Mouse (Mus musculus): ENCODE data around the gene Olfr344. TPM values are rescaled to one million over a fixed set of nuclear protein-coding genes. Genes with fewer than 3 reads are reported as not detected.

Gene Olfr344
- not detected in 2 replicates for polyA plus RNA-seq (2012; rRNA removed)

GRCm38 (mm10) chr2:36566362-36566761, at the start of gene Olfr344:
Gene Olfr344, plus strand, starts transcription at chr2:36566662.
- TF ChIP-seq POLR2A (IDR thresholded peaks at IDR 0.05; ENCODE audit: borderline replicate concordance, insufficient read depth, low read length) (no peak), CTCF (IDR thresholded peaks at IDR 0.05; ENCODE audit: borderline replicate concordance, insufficient read depth, low read depth, low read length) (no peak)
- Histone ChIP-seq H3K4me1 (ENCODE audit: control insufficient read depth, insufficient read depth, low read length) (no peaks in the 10 kb centered on the region), H3K27ac (ENCODE audit: insufficient read depth, low read length) (no peak within 1 kb of the TSS), H3K4me3 (replicated peaks; ENCODE audit: insufficient read depth, low read depth, low read length) (no peak within 1 kb of the TSS), H3K27me3 (ENCODE audit: control insufficient read depth, insufficient read depth, low read length) (no peaks in the 10 kb centered on the region)
- WGBS, result 71% methylated on average over 1 of the region's 1 CpGs
- DNase-seq, result no peak

GRCm38 (mm10) chr2:36524698-36525097, 41.8 kb upstream of the Olfr344 start, which contains the start of gene Olfr342:
Gene Olfr342, plus strand, starts transcription at chr2:36524998.
- no peak for DNase-seq
- Histone ChIP-seq H3K27me3 (ENCODE audit: control insufficient read depth, insufficient read depth, low read length) (no peaks in the 10 kb centered on the region), H3K27ac (ENCODE audit: insufficient read depth, low read length) (no peak within 1 kb of the TSS), H3K4me3 (replicated peaks; ENCODE audit: insufficient read depth, low read depth, low read length) (no peak within 1 kb of the TSS), H3K4me1 (ENCODE audit: control insufficient read depth, insufficient read depth, low read length) (no peaks in the 10 kb centered on the region)
- 55% methylated on average over 3 of the region's 3 CpGs for WGBS
- no peak for TF ChIP-seq POLR2A (IDR thresholded peaks at IDR 0.05; ENCODE audit: borderline replicate concordance, insufficient read depth, low read length)
- no peak for TF ChIP-seq CTCF (IDR thresholded peaks at IDR 0.05; ENCODE audit: borderline replicate concordance, insufficient read depth, low read depth, low read length)

- Histone ChIP-seq H3K27ac (ENCODE audit: insufficient read depth, low read length) (no peak overlapping the region), H3K4me3 (replicated peaks; ENCODE audit: insufficient read depth, low read depth, low read length) (no peak overlapping the region), H3K27me3 (ENCODE audit: control insufficient read depth, insufficient read depth, low read length) (no peaks in the 10 kb centered on the region), H3K4me1 (ENCODE audit: control insufficient read depth, insufficient read depth, low read length) (no peaks in the 10 kb centered on the region)
- no peak for TF ChIP-seq POLR2A (IDR thresholded peaks at IDR 0.05; ENCODE audit: borderline replicate concordance, insufficient read depth, low read length)
- no peak for TF ChIP-seq CTCF (IDR thresholded peaks at IDR 0.05; ENCODE audit: borderline replicate concordance, insufficient read depth, low read depth, low read length)
- no peak for DNase-seq
These were observed 1.3 kb upstream of the Olfr344 start for GRCm38 (mm10) chr2:36565156-36565555.

- no peak for DNase-seq
- H3K4me3 ChIP-seq (replicated peaks; ENCODE audit: insufficient read depth, low read depth, low read length), result no peak overlapping the region
- H3K27me3 ChIP-seq (ENCODE audit: control insufficient read depth, insufficient read depth, low read length), result no peaks in the 10 kb centered on the region
- H3K4me1 ChIP-seq (ENCODE audit: control insufficient read depth, insufficient read depth, low read length), result no peaks in the 10 kb centered on the region
- TF ChIP-seq CTCF (IDR thresholded peaks at IDR 0.05; ENCODE audit: borderline replicate concordance, insufficient read depth, low read depth, low read length) (no peak), POLR2A (IDR thresholded peaks at IDR 0.05; ENCODE audit: borderline replicate concordance, insufficient read depth, low read length) (no peak)
- no peak overlapping the region for H3K27ac ChIP-seq (ENCODE audit: insufficient read depth, low read length)
These were observed 560 bp downstream of the Olfr344 start for GRCm38 (mm10) chr2:36567022-36567421.

GRCm38 (mm10) chr2:36567845-36568244, 1.4 kb downstream of the Olfr344 start:
- WGBS, result 96% methylated on average over 3 of the region's 3 CpGs
- DNase-seq, result no peak
- TF ChIP-seq POLR2A (IDR thresholded peaks at IDR 0.05; ENCODE audit: borderline replicate concordance, insufficient read depth, low read length) (no peak), CTCF (IDR thresholded peaks at IDR 0.05; ENCODE audit: borderline replicate concordance, insufficient read depth, low read depth, low read length) (no peak)
- Histone ChIP-seq H3K27ac (ENCODE audit: insufficient read depth, low read length) (no peak overlapping the region), H3K4me3 (replicated peaks; ENCODE audit: insufficient read depth, low read depth, low read length) (no peak overlapping the region), H3K27me3 (ENCODE audit: control insufficient read depth, insufficient read depth, low read length) (no peaks in the 10 kb centered on the region), H3K4me1 (ENCODE audit: control insufficient read depth, insufficient read depth, low read length) (no peaks in the 10 kb centered on the region)

Other genes starting within 250 kb of the Olfr344 start
- 0.08 TPM in 1 of 2 replicates, not detected in the other for gene Olfr338, start 193.1 kb upstream of the Olfr344 start, polyA plus RNA-seq (2012; rRNA removed)
- gene Olfr339, start 147.7 kb upstream of the Olfr344 start, polyA plus RNA-seq (2012; rRNA removed), result not detected in 2 replicates
- gene Olfr340, start 114.1 kb upstream of the Olfr344 start, polyA plus RNA-seq (2012; rRNA removed), result not detected in 2 replicates
- not detected in 2 replicates for gene Olfr341, start 84.2 kb upstream of the Olfr344 start, polyA plus RNA-seq (2012; rRNA removed)
- gene Olfr342, start 41.7 kb upstream of the Olfr344 start, polyA plus RNA-seq (2012; rRNA removed), result not detected in 2 replicates
- not detected in 2 replicates for gene Olfr345, start 73.4 kb downstream of the Olfr344 start, polyA plus RNA-seq (2012; rRNA removed)
- gene Olfr346, start 119.1 kb downstream of the Olfr344 start, polyA plus RNA-seq (2012; rRNA removed), result not detected in 2 replicates
- gene Olfr347, start 165.2 kb downstream of the Olfr344 start, polyA plus RNA-seq (2012; rRNA removed), result not detected in 2 replicates
- not detected in 2 replicates for gene Olfr348, start 217.6 kb downstream of the Olfr344 start, polyA plus RNA-seq (2012; rRNA removed)
- gene Olfr50, start 223.9 kb downstream of the Olfr344 start, polyA plus RNA-seq (2012; rRNA removed), result not detected in 2 replicates